Mouse (Mus musculus): ENCODE data around the gene Srxn1.

DNA sequence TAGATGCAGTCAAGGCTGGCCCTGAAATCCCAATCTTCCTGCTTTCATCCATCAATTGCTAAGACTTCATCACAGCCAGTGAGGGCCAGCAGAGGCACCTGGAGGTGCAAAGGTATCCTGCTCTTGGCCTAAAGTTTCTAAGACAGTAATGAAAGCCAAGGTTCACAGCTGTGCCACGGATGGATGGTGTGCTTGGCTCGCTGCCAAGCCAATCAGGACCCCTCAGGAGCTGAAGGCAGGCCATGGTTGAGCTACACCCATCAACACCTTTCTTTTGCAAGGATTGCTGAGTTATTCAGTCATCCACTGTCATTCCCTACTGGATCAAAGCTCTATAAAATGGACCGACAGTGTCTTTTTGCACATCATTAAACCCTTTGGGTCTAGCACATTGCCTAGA is 5.8 kb upstream of the Srxn1 start:
- TF ChIP-seq CTCF (IDR thresholded peaks at IDR 0.05): no peak
- TF ChIP-seq POLR2A (IDR thresholded peaks at IDR 0.05; ENCODE audit: insufficient read depth, low read depth, low read length): no peak
- no peak for TF ChIP-seq EP300 (IDR thresholded peaks at IDR 0.05; ENCODE audit: insufficient read depth, low read depth, low read length)

All from heart, adult 2 months (tissue).